Mouse (Mus musculus) 3T3-L1 (cell line): ENCODE measurements around the gene E130311K13Rik.

Experiments
- DNase-seq: peaks from one replicate; pipeline ENCODE4 v3.0.0-alpha.2; 2015; ENCODE audit warnings: low read depth, low spot score

E130311K13Rik gene

GRCm38 (mm10) chr3:63928878-63929859 is at the start of gene E130311K13Rik:
E130311K13Rik (minus strand) TSS chr3:63929472.
- DNase-seq = peak; percentile 83

DNA sequence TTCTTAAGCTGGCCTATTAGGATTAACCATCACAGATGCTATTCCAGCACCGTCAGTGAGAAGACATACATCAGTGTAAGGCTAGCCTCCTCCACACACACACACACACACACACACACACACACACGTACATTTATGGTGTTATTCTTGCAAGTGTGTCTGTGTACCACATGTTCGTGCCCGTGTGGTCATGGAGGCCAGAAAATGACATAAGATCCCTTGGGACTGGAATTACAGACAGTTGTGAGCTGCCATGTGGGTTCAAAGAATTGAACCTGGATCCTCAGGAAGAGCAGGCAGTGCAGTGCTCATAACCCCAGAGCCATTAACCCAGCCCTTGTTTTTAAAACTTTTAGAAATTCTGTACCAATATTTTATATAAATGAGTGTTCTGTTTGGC is 48.6 kb upstream of the E130311K13Rik start:
- DNase-seq = no peak

DNA sequence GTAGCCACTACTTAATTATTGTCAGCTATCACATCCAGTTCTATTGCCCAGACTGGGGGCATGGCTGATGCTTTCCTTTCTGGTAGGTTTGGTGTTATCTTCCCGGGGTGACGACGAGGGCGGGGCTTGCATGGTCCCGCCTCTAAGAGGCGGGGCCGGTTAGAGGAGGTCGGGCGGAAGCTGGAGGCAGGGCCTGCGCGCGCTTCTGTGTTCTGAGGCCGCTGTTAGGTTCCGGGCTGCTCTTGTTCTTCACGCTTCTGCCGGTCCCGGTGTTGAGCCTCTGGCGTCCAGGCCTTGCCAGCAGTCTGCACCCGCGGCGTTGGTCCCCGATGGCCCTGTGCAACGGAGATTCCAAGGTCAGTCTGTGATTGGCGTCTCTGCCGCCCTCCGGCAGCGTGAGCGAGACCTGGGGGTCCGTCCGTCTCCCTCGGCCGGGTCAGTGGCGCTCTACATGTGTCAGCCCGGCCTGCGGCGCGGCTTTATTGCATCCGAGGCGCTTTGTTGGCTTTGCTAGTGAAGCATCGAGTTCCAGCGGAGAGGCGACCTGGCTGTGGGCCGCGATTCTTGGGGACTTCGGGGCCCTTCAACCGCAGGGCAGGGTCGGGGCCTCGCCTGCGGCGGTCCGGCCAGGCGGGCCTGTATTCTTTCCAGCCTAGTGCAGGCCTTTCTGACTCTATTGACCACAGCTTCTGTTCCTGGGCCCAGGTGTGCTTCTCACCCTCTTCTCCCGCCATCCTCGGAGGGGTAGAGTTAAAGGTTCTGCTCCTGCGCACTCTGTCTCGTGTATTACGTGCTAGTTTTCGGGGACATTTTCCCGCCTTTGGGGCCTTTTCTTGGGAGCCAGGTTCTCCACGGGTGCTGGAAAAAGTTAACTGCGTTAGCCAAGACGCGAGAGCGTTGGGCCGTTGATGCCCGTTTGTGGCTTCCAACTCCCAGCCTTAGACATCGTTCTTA is 47.0 kb upstream of the E130311K13Rik start, which contains the start of gene Gmps:
TSS of gene Gmps (plus strand) at position 152 of the 954 bp plus-strand sequence.
- peak; percentile 96 for DNase-seq

DNA sequence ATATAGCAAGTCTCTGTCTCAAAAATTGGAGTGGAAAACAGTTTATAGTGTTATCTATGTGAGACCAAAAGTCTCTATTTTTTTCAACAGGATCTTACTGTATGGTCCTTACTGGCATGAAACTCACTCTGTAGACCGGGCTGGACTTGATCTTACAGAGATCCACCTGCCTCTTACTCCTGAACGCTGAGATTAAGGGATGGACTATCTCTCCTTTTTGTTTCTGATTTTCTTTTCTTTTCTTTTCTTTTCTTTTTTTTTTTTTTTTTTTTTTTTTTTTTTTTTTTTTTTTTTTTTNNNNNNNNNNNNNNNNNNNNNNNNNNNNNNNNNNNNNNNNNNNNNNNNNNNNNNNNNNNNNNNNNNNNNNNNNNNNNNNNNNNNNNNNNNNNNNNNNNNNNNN is 36.7 kb upstream of the E130311K13Rik start:
- DNase-seq = no peak

GRCm38 (mm10) chr3:63964922-63965249 is 35.6 kb upstream of the E130311K13Rik start:
- no peak for DNase-seq

DNA sequence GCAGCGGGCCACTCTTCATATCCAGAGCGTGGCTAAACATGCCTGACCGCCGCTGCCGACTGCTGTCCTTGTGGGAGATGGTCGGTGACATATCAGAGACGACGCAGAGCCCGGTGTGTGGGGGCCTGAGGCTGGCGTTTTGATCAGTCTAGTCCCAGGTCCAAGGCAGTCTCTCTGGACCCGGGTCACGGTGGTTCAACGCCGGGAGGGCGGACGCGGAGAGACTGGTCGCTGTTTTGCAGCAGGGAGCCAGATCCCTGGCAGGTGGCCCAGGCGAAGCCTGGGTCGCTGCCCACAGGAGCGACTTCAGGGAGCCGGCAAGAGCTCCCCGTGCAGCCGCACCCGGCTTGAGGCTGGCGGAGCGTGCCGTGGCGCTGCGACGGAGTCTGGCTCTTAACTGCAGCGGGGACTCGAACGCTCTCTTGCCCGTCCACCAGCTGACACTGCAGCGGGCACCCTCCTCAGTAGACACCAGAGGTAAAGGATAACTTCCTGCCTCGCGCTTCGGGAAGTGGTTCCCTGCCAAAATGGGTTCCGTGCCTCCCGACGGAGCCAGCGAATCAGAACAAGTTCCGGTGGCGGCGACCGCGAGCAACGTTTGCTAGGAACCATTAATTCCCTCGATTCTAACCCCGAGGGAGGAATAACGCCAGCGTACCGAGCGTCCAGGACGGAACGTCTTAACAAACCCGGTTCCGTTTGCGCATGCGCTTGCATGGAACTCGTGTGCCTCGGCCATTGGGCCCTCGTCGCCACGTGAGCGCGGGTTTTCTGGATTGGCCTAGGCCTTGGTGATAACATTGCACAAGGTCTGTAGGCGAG is 35.0 kb upstream of the E130311K13Rik start, which contains the start of gene Slc33a1:
TSS of gene Slc33a1 (minus strand) at position 669 of the 822 bp plus-strand sequence.
- DNase-seq = peak; percentile 100

DNA sequence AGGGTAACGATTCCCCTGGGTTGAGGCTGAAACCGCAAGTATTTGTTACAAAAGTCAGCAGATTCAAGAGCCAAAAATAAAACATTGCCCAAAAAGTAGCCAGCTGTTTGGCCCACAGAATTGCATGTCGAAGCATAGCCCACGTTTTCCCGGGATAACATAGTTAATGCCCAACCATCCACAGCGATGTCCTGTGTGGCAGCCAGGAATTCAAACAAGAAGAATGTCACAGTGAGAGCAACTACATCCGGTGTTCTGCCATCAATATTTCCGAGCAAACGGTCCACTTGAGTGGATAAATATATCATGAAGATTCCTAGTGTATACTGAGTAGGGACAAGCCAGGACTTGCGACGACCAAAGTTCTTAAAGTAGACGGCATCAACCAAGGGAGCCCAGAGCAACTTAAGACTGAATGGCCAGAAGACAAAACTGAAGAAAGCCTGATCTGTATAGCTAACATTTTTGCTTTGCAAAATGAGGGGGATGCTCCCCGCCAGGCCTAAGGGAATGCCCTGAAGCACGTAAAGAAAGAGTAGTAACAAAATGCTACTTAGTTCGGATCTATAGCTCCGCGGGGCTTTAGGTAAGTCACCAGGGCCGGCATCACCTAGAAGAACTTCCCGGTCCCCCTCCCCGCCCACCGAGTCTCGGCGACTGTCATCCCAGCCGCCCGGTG is 34.3 kb upstream of the E130311K13Rik start:
- DNase-seq = peak; percentile 54

- DNase-seq = no peak
Observed at GRCm38 (mm10) chr3:63949837-63950236, 20.6 kb upstream of the E130311K13Rik start.

GRCm38 (mm10) chr3:63941204-63941850 is 12.1 kb upstream of the E130311K13Rik start:
- DNase-seq = peak; percentile 87

DNA sequence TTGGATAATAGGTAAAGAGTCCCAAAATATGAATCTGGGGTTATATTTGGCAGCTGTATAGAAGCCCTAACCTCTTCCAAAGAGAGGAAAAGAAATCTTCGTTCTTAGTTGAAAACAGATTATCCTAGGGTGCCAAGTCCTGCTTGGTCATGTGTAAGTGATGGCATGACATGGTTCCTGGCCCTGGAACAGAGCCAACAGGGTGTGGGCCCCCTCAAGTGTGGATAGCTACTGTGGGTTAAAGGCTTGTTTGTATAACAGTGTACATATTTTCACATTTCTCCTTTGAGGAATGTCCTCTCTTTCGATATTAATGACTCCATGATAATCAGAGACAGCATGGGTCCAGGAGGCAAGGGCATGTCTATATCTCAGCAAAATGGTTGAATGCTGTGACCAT is 9.7 kb upstream of the E130311K13Rik start:
- DNase-seq = no peak

DNA sequence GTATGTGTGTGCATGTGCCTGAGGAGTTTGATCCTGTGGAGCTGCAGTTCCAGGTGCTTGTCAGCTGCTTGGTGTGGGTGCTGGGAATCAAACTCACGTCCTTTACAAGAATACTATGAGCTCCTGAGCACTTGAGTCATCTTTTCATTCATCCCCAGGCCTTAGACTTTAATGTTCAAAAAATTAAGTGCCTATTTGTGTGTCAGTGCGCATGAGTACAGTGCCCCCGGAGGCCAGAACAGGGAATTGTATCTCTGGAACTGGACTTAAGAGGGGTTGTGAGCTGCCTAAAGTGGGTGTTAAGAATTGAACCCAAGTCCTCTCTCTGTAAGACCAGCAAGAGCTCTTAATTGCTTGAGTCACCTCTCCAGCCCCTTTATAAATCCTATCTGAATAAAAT is 9.6 kb downstream of the E130311K13Rik start:
- DNase-seq = peak; percentile 57

DNA sequence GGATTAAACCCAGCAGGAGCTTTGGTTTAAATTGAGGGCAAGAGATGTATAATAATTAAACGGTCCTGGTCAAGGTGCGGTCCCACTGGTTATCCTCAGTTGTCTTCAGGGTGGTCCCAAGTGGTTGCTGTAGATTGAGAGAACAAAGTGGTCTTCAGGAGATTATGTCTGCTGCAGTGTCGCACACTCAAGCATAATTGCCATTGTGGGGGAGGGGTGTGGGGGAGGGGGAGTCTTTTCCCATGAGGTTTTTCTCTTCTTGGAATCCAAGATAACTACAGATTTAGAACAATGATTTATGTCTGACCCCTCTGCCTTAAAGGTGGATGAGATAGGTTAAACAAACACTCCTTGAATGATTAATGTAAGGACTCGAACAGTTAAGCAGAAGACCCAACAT is 19.0 kb downstream of the E130311K13Rik start:
- no peak for DNase-seq

DNA sequence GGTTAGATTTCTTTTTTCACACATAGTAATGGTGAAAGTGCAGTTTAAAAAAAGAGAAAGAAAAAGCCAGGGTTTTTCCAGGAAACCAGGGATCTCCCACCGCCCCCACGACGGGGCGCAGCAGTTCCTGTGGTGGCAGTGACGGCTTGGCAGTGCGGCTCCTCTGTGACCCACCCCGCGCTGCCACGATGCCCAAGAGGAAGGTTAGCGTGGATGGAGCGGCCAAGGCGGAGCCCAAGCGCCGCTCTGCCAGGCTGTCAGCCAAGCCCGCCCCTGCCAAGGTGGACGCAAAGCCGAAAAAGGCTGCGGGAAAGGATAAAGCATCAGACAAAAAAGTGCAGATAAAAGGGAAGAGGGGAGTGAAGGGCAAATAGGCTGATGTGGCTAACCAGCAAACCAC is 24.0 kb downstream of the E130311K13Rik start:
- DNase-seq = no peak

GRCm38 (mm10) chr3:63904157-63904556 is 25.1 kb downstream of the E130311K13Rik start:
- DNase-seq = no peak

DNA sequence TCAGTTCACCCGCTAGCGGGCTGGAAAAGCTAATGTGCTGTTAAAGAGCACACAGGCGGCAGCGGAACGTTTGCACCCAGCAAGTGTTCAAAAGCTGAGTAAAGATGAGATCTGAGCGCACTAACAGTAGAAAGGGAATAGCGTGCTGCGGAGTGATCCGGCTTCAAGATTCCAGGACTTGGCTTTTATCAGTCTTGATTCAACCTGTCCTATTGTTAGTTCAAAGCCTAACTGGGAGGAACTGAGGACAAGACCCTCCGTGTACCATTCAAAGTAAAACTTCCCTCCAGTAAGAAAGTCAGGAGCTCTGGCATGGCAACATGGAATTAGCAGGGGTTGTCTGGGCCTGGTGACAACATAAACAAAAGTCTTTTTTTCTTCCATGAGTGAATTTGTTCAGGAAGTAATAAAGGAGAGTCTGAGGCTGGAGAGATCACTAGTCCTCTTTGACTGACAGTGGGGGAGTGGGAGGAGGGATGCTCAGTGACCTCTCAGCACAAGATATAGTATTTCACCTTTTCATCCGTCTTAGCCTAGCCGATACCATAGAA is 29.2 kb downstream of the E130311K13Rik start:
- no peak for DNase-seq

- no peak for DNase-seq
Observed at GRCm38 (mm10) chr3:63899309-63899695, 30.0 kb downstream of the E130311K13Rik start, which contains the start of gene Plch1. Plch1 (minus strand) TSS chr3:63899472.

DNA sequence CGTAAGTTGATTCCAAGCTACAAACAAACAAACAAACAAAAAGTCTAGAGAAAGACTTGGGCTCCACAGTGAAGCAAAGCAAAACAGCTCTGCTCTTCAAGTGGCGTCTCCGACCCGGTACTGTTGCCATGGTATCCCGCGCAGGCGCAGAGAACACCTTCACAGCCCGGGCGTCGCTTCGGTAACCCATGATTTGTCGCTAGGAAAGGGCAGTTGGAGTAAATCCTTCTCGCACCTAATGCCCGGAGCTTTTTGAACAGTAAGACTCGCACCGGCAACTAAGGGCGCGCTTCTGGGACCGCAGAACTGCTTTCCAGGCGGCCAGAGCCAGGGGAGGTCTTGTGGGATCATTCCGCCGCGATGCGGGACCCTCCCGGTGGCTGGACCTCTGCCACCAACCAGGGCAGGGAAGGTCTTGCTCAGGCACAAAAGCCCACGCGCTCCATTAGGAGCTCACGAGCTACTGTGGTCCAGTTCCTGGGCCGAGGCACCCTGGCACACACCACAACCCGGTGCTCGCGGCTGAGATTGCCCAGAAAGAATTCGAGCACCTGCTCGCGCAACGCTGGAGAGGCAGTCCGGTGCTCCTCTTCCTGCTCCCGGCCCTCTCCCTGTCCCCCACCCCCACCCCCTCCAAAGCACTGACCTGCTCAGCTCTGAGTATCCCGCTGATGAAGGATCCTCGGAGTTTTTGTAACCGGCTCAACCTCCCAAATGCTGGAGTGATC is 30.5 kb downstream of the E130311K13Rik start:
- DNase-seq = peak; percentile 51

- DNase-seq = no peak
Observed at GRCm38 (mm10) chr3:63897177-63897576, 32.1 kb downstream of the E130311K13Rik start.

DNA sequence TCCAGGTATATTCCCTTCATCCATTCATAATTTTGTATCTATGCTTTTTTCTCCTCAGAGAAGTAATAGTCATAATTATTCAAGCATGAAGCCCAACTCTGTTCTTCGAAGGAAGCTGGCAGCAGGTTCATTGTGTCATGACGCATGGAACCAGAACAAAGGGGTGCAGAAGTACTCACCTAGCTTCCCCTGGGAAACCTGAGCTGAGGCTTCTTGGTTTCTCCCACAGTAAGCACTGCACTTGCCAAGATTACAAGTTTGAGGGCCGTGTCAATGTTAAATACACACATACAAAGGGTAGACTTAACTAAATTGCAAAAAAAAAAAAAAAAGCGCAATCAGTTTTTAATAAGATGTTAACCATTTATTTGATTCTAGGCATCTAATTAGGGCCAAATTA is 33.0 kb downstream of the E130311K13Rik start:
- DNase-seq = no peak
